Mouse (Mus musculus): ENCODE data around the gene Zfp697. TPM values are rescaled to one million over a fixed set of nuclear protein-coding genes. Genes with fewer than 3 reads are reported as not detected.
"Not testable (repeated sequence)": the region's sequence is repeated elsewhere in the genome, so short reads cannot be mapped to it uniquely, and the experiment has no call there.

Gene Zfp697
- polyA plus RNA-seq, 1 experiment from 2014 or later, result 5.4 TPM

- H3K27ac ChIP-seq (ENCODE audit: low read length); H3K27me3 ChIP-seq (ENCODE audit: control insufficient read depth, insufficient read depth, low read length); H3K4me3 ChIP-seq (replicated peaks; ENCODE audit: low read length); H3K4me2 ChIP-seq (ENCODE audit: low read depth, low read length); H3K9ac ChIP-seq (ENCODE audit: low read length); H3K4me1 ChIP-seq (ENCODE audit: control insufficient read depth, insufficient read depth, low read length); H3K36me3 ChIP-seq (ENCODE audit: control insufficient read depth, insufficient read depth, low read length); H3K9me3 ChIP-seq (replicated peaks; ENCODE audit: control insufficient read depth, low read length): not testable (repeated sequence)
- ATAC-seq (ENCODE audit: insufficient read depth, low FRiP score), result peak; percentile 68
- 89% methylated on average over 16 of the region's 27 CpGs for WGBS
Measured at GRCm38 (mm10) chr3:98410619-98411580, 28.6 kb downstream of the Zfp697 start.

GRCm38 (mm10) chr3:98413733-98414132 lies 31.5 kb downstream of the Zfp697 start:
- no peaks in the 10 kb centered on the region for H3K27me3 ChIP-seq (ENCODE audit: control insufficient read depth, insufficient read depth, low read length)
- no peak overlapping the region for H3K9ac ChIP-seq (ENCODE audit: low read length)
- 55% methylated on average over 2 of the region's 2 CpGs for WGBS
- H3K27ac ChIP-seq (ENCODE audit: low read length), result no peak overlapping the region
- ATAC-seq (ENCODE audit: insufficient read depth, low FRiP score), result no peak
- no peaks in the 10 kb centered on the region for H3K9me3 ChIP-seq (replicated peaks; ENCODE audit: control insufficient read depth, low read length)
- no peak overlapping the region for H3K4me3 ChIP-seq (replicated peaks; ENCODE audit: low read length)
- H3K4me2 ChIP-seq (ENCODE audit: low read depth, low read length), result no peak overlapping the region
- peaks cover 12% of the 10 kb centered on the region for H3K4me1 ChIP-seq (ENCODE audit: control insufficient read depth, insufficient read depth, low read length)
- no peaks in the 10 kb centered on the region for H3K36me3 ChIP-seq (ENCODE audit: control insufficient read depth, insufficient read depth, low read length)

GRCm38 (mm10) chr3:98414296-98414695 lies 32.0 kb downstream of the Zfp697 start:
- no peak for ATAC-seq (ENCODE audit: insufficient read depth, low FRiP score)
- Histone ChIP-seq H3K9me3 (replicated peaks; ENCODE audit: control insufficient read depth, low read length) (no peaks in the 10 kb centered on the region), H3K36me3 (ENCODE audit: control insufficient read depth, insufficient read depth, low read length) (no peaks in the 10 kb centered on the region), H3K9ac (ENCODE audit: low read length) (no peak overlapping the region; the same call in 1 of the 2 replicates), H3K27me3 (ENCODE audit: control insufficient read depth, insufficient read depth, low read length) (no peaks in the 10 kb centered on the region), H3K4me1 (ENCODE audit: control insufficient read depth, insufficient read depth, low read length) (peaks cover 12% of the 10 kb centered on the region), H3K27ac (ENCODE audit: low read length) (no peak overlapping the region), H3K4me3 (replicated peaks; ENCODE audit: low read length) (no peak overlapping the region), H3K4me2 (ENCODE audit: low read depth, low read length) (no peak overlapping the region)
- 79% methylated on average over 3 of the region's 3 CpGs for WGBS

GRCm38 (mm10) chr3:98416426-98417250 lies 34.4 kb downstream of the Zfp697 start:
- H3K9ac ChIP-seq (ENCODE audit: low read length), result no peak overlapping the region
- no peaks in the 10 kb centered on the region for H3K27me3 ChIP-seq (ENCODE audit: control insufficient read depth, insufficient read depth, low read length)
- WGBS, result 68% methylated on average over 5 of the region's 5 CpGs
- no peaks in the 10 kb centered on the region for H3K36me3 ChIP-seq (ENCODE audit: control insufficient read depth, insufficient read depth, low read length)
- ATAC-seq (ENCODE audit: insufficient read depth, low FRiP score), result no peak
- peaks cover 12% of the 10 kb centered on the region for H3K4me1 ChIP-seq (ENCODE audit: control insufficient read depth, insufficient read depth, low read length)
- H3K4me2 ChIP-seq (ENCODE audit: low read depth, low read length), result peak overlapping the region; percentile 21; the same call in 1 of the 2 replicates
- no peaks in the 10 kb centered on the region for H3K9me3 ChIP-seq (replicated peaks; ENCODE audit: control insufficient read depth, low read length)
- peak overlapping the region; percentile 22; the same call in 1 of the 2 replicates for H3K27ac ChIP-seq (ENCODE audit: low read length)
- H3K4me3 ChIP-seq (replicated peaks; ENCODE audit: low read length), result no peak overlapping the region

DNA sequence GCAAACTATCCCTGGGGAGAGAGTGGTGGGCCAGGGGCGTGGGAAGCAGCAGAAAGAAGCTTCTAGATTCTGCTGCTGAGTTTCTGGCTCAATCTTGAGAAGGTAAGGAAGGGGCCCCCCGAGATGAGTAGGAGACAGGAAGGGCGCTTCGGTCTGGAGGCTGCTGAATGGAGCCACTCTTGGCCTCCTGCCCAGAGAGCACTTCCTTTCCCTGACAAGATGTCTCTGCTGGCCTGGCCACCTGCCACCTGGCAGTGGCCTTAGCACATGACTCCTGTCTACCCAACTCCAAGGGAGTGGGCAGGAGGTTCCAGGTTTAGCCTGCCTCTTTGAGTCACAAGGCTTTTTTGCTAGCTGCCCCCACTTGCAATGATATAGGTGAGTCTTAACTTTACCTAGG lies 35.1 kb downstream of the Zfp697 start:
- Histone ChIP-seq H3K4me2 (ENCODE audit: low read depth, low read length) (peak overlapping the region; percentile 21; the same call in 1 of the 2 replicates), H3K27me3 (ENCODE audit: control insufficient read depth, insufficient read depth, low read length) (no peaks in the 10 kb centered on the region), H3K9ac (ENCODE audit: low read length) (no peak overlapping the region), H3K4me3 (replicated peaks; ENCODE audit: low read length) (no peak overlapping the region), H3K9me3 (replicated peaks; ENCODE audit: control insufficient read depth, low read length) (no peaks in the 10 kb centered on the region), H3K4me1 (ENCODE audit: control insufficient read depth, insufficient read depth, low read length) (peaks cover 12% of the 10 kb centered on the region), H3K36me3 (ENCODE audit: control insufficient read depth, insufficient read depth, low read length) (no peaks in the 10 kb centered on the region), H3K27ac (ENCODE audit: low read length) (peak overlapping the region; percentile 22; the same call in 1 of the 2 replicates)
- peak; percentile 71 for ATAC-seq (ENCODE audit: insufficient read depth, low FRiP score)
- 23% methylated on average over 4 of the region's 4 CpGs for WGBS

DNA sequence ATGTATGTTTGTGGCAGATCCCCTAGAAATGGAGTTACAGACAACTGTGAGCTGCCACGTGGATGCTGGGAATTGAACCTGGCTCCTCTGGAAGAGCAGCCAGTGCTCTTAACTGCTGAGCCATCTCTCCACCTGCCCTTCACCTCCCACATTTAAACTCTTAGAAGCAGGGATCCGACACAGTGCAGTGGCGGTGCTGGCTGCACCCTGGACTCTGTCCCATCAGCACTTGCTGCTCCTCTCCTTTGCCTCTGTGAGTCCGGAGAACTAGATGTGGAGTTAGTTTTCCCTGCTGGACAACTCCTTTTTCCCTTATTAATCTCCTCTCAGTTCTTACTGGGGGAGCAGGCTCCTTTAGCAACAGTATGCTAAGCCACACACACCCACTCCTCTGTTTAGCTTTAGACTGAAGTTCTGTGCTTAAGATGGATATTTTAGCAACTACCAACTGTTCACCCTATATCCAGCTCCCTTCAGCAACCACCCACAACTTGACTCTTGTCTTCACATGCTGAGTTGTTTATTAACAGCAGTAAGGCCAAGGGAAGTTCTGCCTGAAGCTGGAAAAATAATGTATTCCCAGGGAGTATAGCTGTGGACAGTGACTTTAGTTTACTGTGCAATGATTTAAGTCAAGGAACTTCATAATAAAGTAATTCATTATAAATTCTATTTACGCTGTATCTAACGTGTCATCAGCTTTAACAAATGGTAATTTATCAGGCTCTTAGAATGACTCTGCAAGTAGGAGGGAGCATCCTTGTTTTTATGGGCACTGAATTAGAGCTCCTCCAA lies 36.9 kb downstream of the Zfp697 start:
- no peak for ATAC-seq (ENCODE audit: insufficient read depth, low FRiP score)
- H3K36me3 ChIP-seq (ENCODE audit: control insufficient read depth, insufficient read depth, low read length), result no peaks in the 10 kb centered on the region
- peaks cover 12% of the 10 kb centered on the region for H3K4me1 ChIP-seq (ENCODE audit: control insufficient read depth, insufficient read depth, low read length)
- no peak overlapping the region for H3K4me3 ChIP-seq (replicated peaks; ENCODE audit: low read length)
- H3K27ac ChIP-seq (ENCODE audit: low read length), result no peak overlapping the region
- no peaks in the 10 kb centered on the region for H3K9me3 ChIP-seq (replicated peaks; ENCODE audit: control insufficient read depth, low read length)
- no peak overlapping the region for H3K9ac ChIP-seq (ENCODE audit: low read length)
- no peak overlapping the region for H3K4me2 ChIP-seq (ENCODE audit: low read depth, low read length)
- no peaks in the 10 kb centered on the region for H3K27me3 ChIP-seq (ENCODE audit: control insufficient read depth, insufficient read depth, low read length)
- WGBS, result 52% methylated on average over 6 of the region's 6 CpGs

DNA sequence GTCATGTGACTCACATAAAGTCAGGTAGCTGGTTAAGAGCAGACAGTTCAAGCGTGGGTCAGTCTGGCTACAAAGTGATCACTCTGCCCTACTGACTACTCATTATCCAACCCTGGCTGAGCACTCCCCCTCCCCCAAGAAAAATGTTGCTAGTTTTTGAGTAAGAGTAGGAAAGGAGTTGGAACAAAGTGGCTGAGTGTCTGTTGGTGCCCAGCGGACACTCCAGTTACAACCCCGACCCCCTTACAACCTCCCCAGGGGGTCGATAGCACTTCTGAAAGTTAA lies 37.5 kb downstream of the Zfp697 start:
- Histone ChIP-seq H3K4me1 (ENCODE audit: control insufficient read depth, insufficient read depth, low read length) (peaks cover 12% of the 10 kb centered on the region), H3K4me2 (ENCODE audit: low read depth, low read length) (no peak overlapping the region), H3K27me3 (ENCODE audit: control insufficient read depth, insufficient read depth, low read length) (no peaks in the 10 kb centered on the region), H3K4me3 (replicated peaks; ENCODE audit: low read length) (no peak overlapping the region), H3K36me3 (ENCODE audit: control insufficient read depth, insufficient read depth, low read length) (no peaks in the 10 kb centered on the region), H3K27ac (ENCODE audit: low read length) (no peak overlapping the region), H3K9ac (ENCODE audit: low read length) (no peak overlapping the region), H3K9me3 (replicated peaks; ENCODE audit: control insufficient read depth, low read length) (no peaks in the 10 kb centered on the region)
- 45% methylated on average over 4 of the region's 4 CpGs for WGBS
- no peak for ATAC-seq (ENCODE audit: insufficient read depth, low FRiP score)

GRCm38 (mm10) chr3:98422926-98423325 lies 40.7 kb downstream of the Zfp697 start:
- Histone ChIP-seq H3K4me1 (ENCODE audit: control insufficient read depth, insufficient read depth, low read length) (peaks cover 9% of the 10 kb centered on the region), H3K4me2 (ENCODE audit: low read depth, low read length) (no peak overlapping the region), H3K4me3 (replicated peaks; ENCODE audit: low read length) (no peak overlapping the region), H3K27me3 (ENCODE audit: control insufficient read depth, insufficient read depth, low read length) (peaks cover 9% of the 10 kb centered on the region), H3K9me3 (replicated peaks; ENCODE audit: control insufficient read depth, low read length) (no peaks in the 10 kb centered on the region), H3K9ac (ENCODE audit: low read length) (no peak overlapping the region), H3K36me3 (ENCODE audit: control insufficient read depth, insufficient read depth, low read length) (no peaks in the 10 kb centered on the region), H3K27ac (ENCODE audit: low read length) (no peak overlapping the region)
- ATAC-seq (ENCODE audit: insufficient read depth, low FRiP score), result no peak
- WGBS, result 79% methylated on average over 4 of the region's 4 CpGs

Measured in stomach, embryonic 16.5 days (tissue).